Mouse (Mus musculus) cerebellum, adult 8-10 months (tissue): ENCODE measurements around the gene Cfap74.

Experiments used
- DNase-seq: peaks from one replicate; pipeline ENCODE4 v3.0.0; 2022

Cfap74 gene

GRCm38 (mm10) chr4:155409058-155409776 lies at the start of gene Cfap74:
Gene Cfap74, plus strand, starts transcription at chr4:155409190.
- DNase-seq: peak; percentile 80

DNA sequence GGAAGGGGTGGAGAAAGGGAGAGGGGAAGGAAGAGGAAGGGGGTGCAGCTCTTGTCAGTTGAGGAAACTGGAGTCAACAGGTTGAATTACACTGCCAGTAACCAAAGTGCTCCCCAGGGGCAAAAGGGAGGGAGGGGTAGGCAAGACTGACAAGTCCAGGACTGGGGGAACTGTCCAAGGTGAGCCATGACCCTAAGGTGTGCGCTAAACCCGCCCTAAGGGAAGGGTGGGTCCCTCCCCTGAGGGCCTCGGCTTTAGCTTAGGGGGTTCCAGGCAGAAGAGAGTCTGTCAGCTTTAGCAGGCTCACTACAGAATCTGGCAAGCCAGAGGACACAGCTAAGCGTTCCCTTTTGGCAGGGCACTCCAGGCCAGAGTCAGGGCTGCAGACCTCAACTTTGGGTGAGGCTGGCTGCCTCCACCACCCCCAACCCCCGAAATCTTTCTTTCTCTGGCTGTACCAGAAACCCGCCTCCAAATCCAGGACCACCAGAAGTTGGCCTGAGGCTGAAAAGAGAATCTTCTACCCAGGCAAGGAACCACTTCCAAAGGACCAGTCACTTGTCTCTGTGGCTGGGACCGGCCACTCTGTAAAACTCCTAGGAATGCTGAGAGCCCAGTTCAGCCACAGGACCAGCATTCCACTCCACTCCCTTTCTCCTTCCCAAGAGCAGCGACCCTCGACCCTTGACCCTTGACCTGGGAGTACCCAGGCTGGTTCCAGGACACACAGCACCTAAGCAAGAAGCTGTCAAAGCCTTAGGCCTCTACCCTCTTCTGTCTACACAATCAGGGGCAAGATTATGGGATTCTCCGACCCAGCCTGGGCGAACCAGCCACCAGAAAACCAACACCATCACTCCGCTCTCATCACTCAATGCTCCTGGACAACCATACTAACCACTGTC lies 49.2 kb upstream of the Cfap74 start:
- DNase-seq: no peak

DNA sequence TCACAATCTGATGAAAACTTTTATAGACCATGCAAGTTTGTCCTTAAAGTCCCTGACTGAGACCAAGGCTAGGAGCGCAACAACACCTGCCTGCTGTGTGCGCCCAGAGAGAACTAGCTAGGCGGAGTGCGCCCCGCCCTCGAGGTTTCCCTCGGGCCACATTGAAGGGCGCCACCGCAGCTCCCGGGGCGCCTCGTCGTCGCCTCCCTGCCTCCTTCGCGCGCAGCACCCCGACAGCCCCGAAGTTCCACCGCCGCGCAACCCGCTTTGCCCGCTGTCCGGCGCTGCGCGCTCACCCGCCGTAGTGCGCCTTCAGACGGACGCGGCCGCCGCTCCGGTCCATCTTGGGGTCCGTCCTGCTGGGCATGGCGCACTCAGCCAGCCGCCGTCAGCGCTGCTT lies 48.1 kb upstream of the Cfap74 start:
- no peak for DNase-seq

DNA sequence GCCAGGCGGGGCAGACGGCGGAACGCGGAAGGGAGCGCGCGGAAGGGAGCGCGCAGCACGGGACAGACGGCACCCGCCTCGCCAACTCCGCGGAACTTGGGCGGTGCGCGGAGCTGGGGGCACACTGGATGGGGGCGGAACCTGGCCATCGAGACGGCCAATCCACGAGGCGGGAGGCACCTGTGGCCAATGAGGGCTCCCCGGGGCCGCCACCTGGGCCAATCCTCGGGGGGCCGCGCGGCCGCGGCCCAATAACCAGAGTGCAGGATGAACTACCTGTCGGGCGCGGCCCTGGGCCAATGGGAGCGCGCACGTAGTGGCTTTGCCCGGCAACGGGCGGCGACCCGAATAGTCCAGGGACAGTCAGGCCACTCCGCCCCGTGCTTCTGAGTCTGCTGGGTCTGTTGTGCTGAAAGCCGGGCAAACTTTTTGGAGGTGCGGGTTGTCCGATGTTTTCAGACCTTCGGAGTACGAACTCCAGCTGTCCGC lies 47.6 kb upstream of the Cfap74 start, which contains the start of gene Prkcz:
TSS of gene Prkcz (minus strand) at position 59 of the 489 bp plus-strand sequence.
- DNase-seq: peak; percentile 94

- no peak for DNase-seq
Observed at GRCm38 (mm10) chr4:155362443-155362842, 46.5 kb upstream of the Cfap74 start.

- DNase-seq: no peak
Observed at GRCm38 (mm10) chr4:155366784-155367183, 42.2 kb upstream of the Cfap74 start.

GRCm38 (mm10) chr4:155367739-155368138 lies 41.3 kb upstream of the Cfap74 start:
- no peak for DNase-seq

GRCm38 (mm10) chr4:155368684-155369083 lies 40.3 kb upstream of the Cfap74 start:
- peak; percentile 94 for DNase-seq

GRCm38 (mm10) chr4:155370737-155371715 lies 38.0 kb upstream of the Cfap74 start:
- DNase-seq: no peak

DNA sequence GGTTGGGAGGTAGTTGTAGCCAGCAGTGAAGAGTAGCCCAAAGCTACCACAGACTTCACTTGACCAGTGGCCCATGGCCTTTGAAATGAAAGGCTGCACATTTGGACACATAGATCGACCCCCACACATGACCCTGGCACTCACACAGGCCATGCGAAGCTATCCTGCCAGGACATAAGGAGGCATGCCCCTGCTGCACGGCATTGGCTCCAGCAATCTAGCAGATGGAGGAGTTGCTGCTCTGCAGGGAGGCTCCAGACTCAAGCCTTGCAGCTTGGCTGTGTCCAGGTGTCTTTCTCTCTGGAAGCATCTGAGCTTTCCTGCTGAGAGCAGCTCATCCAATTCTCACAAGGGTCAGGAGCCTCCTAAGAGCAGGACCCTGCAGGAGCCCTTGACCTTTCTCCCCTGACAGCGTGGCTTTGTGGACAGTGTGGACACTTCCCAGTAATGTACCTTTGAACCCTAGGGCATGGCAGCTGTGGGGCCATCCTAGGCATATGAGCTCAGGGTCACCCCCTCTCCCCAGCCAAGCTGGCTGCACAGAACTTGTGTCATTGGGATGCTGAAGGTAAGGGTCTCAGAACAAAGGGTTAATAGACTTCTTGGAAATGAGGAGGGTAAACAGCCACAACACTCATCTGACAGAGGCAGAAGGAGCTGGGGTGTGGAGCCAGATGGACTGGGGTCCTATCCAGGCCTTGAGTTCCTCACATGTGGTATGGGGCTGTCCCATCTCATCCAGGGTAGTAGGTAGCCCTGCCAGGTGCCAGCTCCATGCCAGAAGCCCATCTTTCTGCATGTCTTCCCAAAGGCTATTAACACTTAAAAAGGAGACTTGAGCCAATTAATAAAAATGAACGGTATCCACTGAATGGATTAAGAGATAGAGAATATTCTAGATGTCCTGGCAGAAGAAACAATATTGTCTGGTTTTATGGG lies 36.9 kb upstream of the Cfap74 start:
- DNase-seq: no peak

DNA sequence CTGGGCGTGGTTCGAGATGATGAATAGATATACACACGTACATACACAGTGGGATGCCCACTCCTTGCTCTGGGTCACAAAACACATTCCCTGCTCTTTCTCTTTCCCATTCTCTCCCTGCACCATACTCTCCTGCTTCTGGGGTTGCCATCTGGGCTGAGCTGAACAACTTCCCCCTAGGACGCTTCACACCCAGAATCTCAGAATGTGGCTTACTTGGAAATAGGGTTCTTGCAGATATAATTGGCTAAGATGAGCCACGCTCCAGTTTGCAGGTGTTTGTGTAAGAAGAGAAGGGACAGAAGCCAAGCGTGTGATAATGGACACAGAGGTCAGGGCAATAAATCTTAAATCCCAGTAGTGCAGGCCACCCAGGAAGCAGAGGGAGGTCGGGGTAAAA lies 27.0 kb upstream of the Cfap74 start:
- no peak for DNase-seq

- DNase-seq: no peak
Observed at GRCm38 (mm10) chr4:155382752-155383151, 26.2 kb upstream of the Cfap74 start.

DNA sequence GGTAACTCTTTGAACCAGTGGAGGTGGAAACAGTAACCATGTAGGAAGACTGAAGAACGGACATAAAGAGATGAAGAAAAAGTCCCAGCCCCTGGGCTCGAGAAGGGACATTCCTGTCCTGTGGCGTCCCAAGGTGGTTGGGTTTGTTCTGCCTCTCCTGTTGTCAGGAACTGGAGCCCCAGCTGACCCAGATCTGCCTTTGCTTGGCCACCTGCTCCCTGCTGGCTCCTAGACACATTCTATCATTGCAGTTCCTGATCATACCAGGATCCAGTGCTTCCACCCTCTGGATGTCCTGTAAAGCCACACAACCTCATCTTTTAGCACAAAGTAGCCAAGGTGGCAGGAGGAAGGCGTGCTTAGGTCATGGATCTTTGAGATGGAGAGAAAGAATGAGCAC lies 25.7 kb upstream of the Cfap74 start:
- peak; percentile 69 for DNase-seq

DNA sequence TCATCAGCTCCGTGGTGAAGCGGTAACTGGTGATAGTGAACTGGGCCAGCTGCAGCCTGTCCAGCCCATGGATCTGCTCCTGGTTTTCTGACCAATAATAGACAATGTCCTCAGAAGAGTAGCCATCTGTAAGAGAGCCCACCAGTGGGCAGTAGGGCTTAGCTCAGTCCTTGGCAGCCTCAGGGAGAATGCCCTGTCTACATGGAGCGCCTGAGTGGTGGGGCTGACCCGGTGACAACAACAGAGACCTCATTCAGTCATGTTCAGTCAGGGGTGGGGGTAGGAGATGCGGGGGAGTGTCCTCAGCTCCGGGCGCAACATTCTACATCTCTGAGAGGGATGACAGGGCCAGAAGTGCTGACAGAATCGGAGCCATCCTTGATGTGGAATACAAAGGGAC lies 21.8 kb upstream of the Cfap74 start:
- no peak for DNase-seq

DNA sequence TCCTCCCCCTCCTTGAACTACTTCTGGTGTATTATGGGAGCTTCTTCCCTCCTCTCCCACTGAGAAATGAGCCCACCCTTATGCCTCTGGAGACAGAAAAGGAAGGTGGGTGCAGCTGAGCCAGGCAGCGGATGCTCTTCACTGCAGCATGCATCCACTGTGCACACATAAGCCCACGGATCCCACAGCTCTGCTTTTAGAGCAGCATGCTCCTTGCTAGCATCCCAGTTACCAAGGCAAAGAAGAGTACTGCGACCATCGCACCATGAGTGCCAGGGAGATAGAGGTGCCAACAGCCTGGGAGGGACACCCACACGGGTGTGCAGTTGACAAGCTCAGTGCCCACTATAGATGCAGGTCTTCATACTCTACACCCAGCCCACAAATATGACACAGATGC lies 13.5 kb upstream of the Cfap74 start:
- DNase-seq: no peak

- peak; percentile 93 for DNase-seq
Observed at GRCm38 (mm10) chr4:155396751-155397150, 12.2 kb upstream of the Cfap74 start.

DNA sequence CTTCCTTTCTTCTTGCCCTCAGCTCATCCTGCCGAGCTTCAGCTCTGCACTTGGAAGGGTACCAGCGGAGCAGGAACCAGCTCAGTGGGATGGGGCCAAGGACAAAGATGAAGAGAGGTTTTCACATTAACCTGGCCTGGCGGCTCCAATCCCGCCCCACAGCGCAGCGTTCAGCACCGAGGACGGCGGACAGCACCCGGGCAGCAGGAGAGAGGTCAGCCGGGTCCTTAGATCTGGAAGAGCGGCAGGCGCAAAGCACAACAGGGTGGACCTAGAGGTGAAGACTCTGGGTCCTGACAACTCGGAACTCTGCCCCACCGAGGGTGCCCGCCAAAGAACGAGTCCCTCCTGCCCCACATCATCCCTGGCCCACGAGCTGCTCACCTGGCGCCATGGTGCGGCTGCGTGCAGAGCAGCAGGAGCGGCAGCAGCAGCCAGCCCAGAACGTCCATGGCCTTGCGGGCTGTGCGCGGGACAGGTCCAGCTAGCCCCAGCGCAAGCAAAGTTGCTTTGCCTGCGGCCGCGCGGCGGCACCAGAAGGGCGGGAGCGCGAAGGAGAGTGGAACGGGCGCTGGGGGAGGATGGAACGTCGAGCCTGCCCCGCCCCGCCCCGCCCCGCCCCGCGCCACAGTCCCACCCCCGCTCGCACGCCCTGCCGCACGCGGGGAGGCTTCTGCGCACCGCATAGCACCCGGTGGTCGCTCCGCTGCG lies 11.3 kb upstream of the Cfap74 start, which contains the start of gene Gabrd:
TSS of gene Gabrd (minus strand) at position 602 of the 711 bp plus-strand sequence.
- DNase-seq: peak; percentile 77

DNA sequence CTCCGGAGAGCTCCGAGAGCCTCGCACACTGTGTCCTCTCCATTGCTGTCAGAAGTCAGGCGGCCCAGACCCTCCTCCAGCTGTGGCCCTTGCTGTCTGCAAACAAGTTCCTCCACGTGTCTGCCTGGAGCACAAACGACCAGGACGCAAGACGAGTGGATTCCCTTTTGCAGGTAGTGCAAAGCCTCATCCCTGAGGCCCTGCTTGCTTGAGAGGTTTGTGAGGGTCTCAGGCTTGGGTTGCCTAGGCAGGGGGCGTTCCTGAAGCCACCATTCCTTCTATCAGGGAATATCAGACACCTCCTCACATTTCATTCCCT lies 10.8 kb upstream of the Cfap74 start:
- DNase-seq: no peak

DNA sequence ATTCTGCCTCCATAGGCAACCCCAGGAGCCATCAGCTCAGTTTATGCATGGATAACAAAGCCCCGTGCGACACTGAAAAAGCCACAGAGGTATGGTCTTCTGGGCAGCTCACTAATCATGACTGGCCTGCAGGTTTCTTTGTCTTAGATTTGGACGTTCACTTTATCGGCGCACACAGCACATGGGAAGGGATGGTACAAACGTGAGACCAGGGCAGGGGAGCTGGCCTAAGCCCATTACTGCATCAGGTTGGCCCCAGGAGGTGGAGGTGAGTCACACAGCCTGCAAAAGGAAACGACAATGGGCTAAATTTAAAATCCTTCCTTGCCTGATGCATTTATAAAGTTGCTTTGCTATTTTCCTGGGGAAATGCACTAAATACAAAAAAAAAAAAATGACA lies 7.9 kb upstream of the Cfap74 start:
- DNase-seq: peak; percentile 76

DNA sequence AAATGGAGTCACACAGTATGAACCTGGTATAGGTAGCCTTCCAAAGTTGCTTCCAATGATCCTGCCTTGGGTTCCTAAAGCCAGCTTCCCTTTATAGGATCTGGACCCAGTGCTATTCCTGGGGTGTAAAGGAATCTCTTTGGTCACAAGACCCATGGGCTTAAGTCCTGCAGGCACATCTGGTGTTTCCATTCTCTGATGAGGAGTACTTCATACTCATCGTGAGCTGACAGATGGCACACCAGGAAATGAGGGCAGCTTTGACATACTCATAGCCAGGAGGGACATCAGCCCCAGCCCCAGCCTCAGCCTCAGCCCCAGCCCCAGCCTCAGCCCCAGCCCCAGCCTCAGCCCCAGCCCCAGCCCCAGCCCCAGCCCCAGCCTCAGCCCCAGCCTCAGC lies 6.5 kb upstream of the Cfap74 start:
- DNase-seq: no peak

DNA sequence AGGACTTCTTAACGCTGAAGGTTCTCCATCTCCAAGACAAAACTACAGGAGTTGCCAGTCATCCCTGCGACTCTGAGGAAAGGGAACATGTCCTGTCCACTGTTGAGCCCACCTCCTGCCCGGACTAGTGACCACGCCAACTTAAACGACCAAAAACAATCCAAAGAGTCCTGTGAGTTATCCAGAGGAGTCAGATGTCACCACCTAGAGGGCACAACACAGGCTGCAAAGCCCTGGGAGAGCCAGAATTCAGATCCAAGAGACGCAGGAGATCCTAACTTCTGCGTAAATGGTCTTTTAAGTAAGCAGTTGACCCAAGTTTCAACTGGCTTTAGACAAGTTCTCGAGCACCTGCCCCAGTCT lies 314 bp upstream of the Cfap74 start:
- no peak for DNase-seq
